Mouse (Mus musculus) lung, embryonic 16.5 days (tissue): ENCODE data around the gene Tm4sf5. TPM values are rescaled to one million over a fixed set of nuclear protein-coding genes. Genes with fewer than 3 reads are reported as not detected.
"Not testable (repeated sequence)": the region's sequence is repeated elsewhere in the genome, so short reads cannot be mapped to it uniquely, and the experiment has no call there.

Experiments
- ATAC-seq: fragments of 200-750 bp; cut with Nextera tagmentation; 2 replicates; pipeline ENCODE4 v1.8.0; 2017; ENCODE audit warnings: low read depth, mild to moderate bottlenecking, moderate library complexity
- H3K27ac ChIP-seq: fragments of 300-500 bp; sonication (generic); 2 replicates; pipeline ENCODE4 v1.5.1; 2014; ENCODE audit warnings: mild to moderate bottlenecking, control low read depth, low read length
- H3K27me3 ChIP-seq: fragments of 300-500 bp; sonication (generic); 2 replicates; pipeline ENCODE4 v1.6.1; 2014; ENCODE audit warnings: low read depth, low read length, mixed read lengths; ENCODE audit not compliant: control insufficient read depth, insufficient read depth
- H3K36me3 ChIP-seq: fragments of 300-500 bp; sonication (generic); 2 replicates; pipeline ENCODE4 v1.6.1; 2014; ENCODE audit warnings: low read length; ENCODE audit not compliant: control insufficient read depth, insufficient read depth
- H3K4me1 ChIP-seq: fragments of 300-500 bp; sonication (generic); replicated peaks from 2 replicates; pipeline ENCODE4 v1.6.1; 2014; ENCODE audit warnings: low read length, mixed read lengths; ENCODE audit not compliant: control insufficient read depth, insufficient read depth
- H3K4me2 ChIP-seq: fragments of 300-500 bp; sonication (generic); 2 replicates; pipeline ENCODE4 v1.6.1; 2014; ENCODE audit warnings: low read depth, low read length, control low read depth
- H3K4me3 ChIP-seq: fragments of 300-500 bp; sonication (generic); 2 replicates; pipeline ENCODE4 v1.5.1; 2014; ENCODE audit warnings: mild to moderate bottlenecking, low read length, control low read depth
- H3K9ac ChIP-seq: fragments of 300-500 bp; sonication (generic); 2 replicates; pipeline ENCODE4 v1.6.1; 2014; ENCODE audit warnings: low read length, control low read depth
- H3K9me3 ChIP-seq: fragments of 300-500 bp; sonication (generic); 2 replicates; pipeline ENCODE4 v1.6.1; 2016; ENCODE audit warnings: low read length; ENCODE audit not compliant: control insufficient read depth
- WGBS: fragments of 180-500 bp; shearing (Covaris S2); extraction: QIAGEN DNeasy Blood & Tissue Kit; methylation state at CpG from one replicate; pipeline ENCODE4 v1.1.7; 2014; 5-methylcytosine and 5-hydroxymethylcytosine counted together
- polyA plus RNA-seq: library from polyadenylated mRNA; unstranded; fragments of >200 nt; fragmentation: Nextera tagmentation; extraction: Ambion mirVana; gene quantifications from 2 replicates; pipeline ENCODE4 v1.2.1, GENCODE M21; 2015

Gene Tm4sf5
- polyA plus RNA-seq, 1 experiment from 2014 or later = 2.0 TPM

DNA sequence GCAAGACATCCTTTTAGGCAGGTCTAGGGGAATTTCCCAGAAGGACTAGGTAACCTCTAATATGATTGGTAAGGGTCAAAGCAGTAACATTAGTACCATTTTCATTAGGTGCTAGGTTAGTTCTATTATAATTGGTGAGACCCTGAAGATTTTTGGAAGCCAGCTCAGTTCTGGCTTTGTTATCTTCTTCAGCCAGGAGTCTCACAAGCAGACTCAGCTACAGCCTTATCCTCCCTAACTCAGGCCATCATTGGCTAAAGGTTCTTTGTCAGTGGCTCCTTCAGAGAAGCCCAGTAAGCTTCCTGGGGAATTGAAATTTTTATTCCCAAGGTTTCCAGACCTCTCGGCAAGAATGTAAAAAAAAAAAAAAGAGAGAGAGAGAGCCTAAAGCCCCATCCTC, 13.4 kb downstream of the Tm4sf5 start:
- Histone ChIP-seq H3K9ac (no peak overlapping the region), H3K27me3 (no peaks in the 10 kb centered on the region), H3K36me3 (no peaks in the 10 kb centered on the region), H3K4me1 (0 out of 2 replicates have a peak, but pooled peaks cover 3% of the 10 kb centered on the region), H3K9me3 (no peaks in the 10 kb centered on the region), H3K4me3 (no peak overlapping the region), H3K27ac (no peak overlapping the region), H3K4me2 (no peak overlapping the region)
- 38% methylated on average over 1 of the region's 1 CpGs for WGBS
- no peak for ATAC-seq

GRCm38 (mm10) chr11:70518923-70519322, 13.9 kb downstream of the Tm4sf5 start, which contains the start of gene Gltpd2:
Gene Gltpd2 (plus strand): TSS chr11:70519196.
- Histone ChIP-seq H3K36me3 (no peaks in the 10 kb centered on the region), H3K27me3 (no peaks in the 10 kb centered on the region), H3K9ac (peak within 1 kb of the TSS; percentile 73), H3K4me2 (peak within 1 kb of the TSS; percentile 68), H3K4me1 (0 out of 2 replicates have a peak, but pooled peaks cover 3% of the 10 kb centered on the region), H3K9me3 (no peaks in the 10 kb centered on the region), H3K4me3 (peak within 1 kb of the TSS; percentile 49), H3K27ac (peak within 1 kb of the TSS; percentile 69; the same call in 1 of the 2 replicates)
- 75% methylated on average over 10 of the region's 10 CpGs for WGBS
- ATAC-seq = no peak

DNA sequence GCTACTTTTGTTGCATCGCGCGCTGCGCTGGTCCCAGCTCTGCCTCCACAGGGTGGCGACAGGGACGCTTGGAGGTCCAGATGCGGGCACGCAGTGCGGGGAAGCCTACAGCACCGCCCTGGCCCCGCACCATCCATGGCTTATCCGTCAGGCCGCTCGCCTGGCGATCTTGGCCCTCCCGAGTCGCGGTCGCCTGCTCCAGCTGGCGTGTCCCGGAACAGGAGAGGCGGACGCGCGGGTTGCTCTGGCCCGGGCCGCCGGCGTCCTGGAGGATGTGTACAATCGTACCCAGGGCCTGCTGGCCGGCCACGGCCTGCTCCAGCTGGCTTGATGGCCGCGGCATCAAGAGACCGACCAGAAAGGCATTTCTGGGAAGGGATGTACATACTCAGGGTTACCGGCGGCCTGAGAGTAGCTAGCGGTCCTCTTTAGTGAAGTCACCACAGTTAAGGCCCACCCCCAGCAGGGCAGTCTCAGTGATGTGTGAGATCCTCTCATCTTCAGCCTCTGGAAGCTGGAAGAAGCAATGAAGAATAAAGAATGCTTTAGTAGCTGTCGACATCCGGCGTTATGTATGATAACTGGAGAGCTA, 15.2 kb downstream of the Tm4sf5 start:
- peak overlapping the region; percentile 49 for H3K4me3 ChIP-seq
- H3K36me3 ChIP-seq = no peaks in the 10 kb centered on the region
- peaks cover 3% of the 10 kb centered on the region; the same call in 1 of the 2 replicates for H3K4me1 ChIP-seq
- H3K27me3 ChIP-seq = no peaks in the 10 kb centered on the region
- ATAC-seq = peak; percentile 64
- peak overlapping the region; percentile 73 for H3K9ac ChIP-seq
- 7% methylated on average over 41 of the region's 41 CpGs for WGBS
- H3K4me2 ChIP-seq = peak overlapping the region; percentile 68
- H3K27ac ChIP-seq = peak overlapping the region; percentile 69
- no peaks in the 10 kb centered on the region for H3K9me3 ChIP-seq

DNA sequence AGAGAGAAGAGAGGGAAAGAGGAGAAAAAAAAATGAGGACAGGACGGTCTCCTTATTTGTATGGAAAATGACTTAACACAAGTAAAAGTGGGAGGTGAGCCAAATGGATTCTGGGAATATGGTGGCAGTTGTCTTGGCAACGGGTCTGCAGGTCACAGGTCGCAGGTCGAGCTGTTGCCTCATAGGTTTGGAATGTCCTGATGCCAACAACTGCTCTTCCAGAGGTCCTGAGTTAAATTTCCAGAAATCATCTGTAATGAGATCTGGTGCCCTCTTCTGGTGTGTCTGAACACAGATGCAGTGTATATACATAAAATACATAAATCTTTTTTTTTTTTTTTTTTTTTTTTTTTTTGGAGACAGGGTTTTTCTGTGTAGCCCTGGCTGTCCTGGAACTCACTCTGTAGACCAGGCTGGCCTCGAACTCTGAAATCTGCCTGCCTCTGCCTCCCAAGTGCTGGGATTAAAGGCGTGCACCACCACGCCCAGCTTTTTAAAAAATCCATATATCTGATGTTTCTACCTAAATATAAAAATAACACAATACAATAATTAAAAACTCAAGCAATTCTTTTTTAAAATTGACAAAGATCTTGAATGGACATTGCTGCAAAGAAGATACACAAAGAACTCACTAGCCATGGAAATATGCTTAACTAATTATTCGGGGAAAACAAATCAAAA, 18.4 kb downstream of the Tm4sf5 start:
- H3K4me2 ChIP-seq, H3K9ac ChIP-seq, H3K4me1 ChIP-seq, H3K27me3 ChIP-seq, ATAC-seq, H3K4me3 ChIP-seq, H3K9me3 ChIP-seq, H3K27ac ChIP-seq: not testable (repeated sequence)
- H3K36me3 ChIP-seq = peaks cover 17% of the 10 kb centered on the region
- WGBS = 78% methylated on average over 8 of the region's 8 CpGs

DNA sequence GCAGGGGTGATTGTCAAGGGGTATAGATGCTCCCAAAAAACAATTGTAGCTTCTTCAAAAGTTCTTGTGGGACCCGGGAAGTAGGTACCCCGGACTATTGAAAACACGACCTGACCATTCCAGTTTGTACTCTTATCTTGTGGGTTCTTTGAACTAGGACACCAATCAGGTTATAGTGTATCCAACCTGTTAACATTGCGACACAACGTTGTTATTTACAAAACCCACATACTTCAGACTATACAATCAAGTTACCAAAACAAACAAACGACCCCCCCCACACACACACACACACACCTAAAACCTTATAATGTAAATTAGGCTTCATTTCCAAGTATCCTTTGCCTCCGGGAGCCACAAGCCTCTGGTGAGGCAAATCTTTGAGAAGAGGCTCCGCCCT, 19.7 kb downstream of the Tm4sf5 start:
- no peak for ATAC-seq
- WGBS = 4% methylated on average over 8 of the region's 8 CpGs
- no peak overlapping the region for H3K27ac ChIP-seq
- H3K4me1 ChIP-seq = peaks cover 8% of the 10 kb centered on the region
- peak overlapping the region; percentile 36 for H3K9ac ChIP-seq
- peaks cover 18% of the 10 kb centered on the region for H3K36me3 ChIP-seq
- H3K4me2 ChIP-seq = peak overlapping the region; percentile 37
- no peaks in the 10 kb centered on the region for H3K27me3 ChIP-seq
- H3K4me3 ChIP-seq = peak overlapping the region; percentile 78
- no peaks in the 10 kb centered on the region for H3K9me3 ChIP-seq

DNA sequence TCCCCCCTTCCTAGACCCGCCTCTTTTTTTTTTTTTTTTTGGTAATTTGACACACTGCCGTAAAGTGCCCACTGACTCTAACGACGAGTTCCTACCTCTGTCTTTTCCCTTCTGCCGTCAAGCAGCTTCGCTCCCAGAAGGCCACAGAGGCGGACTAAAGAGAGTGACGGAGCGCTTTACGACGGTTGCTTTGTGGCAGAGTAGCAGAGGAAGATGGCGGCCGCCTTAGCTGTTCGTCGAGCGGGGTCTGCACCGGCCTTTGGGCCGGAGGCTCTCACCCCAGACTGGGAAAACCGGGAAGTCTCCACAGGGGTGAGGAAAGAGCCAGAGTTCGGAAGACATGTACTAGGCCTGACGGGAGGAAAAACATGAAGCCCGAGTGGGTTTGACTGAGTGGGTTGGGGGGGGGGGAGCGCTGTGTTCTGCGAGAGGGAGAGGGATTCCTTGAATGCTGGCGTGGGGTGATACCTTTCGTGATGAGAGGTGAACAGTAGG, 20.2 kb downstream of the Tm4sf5 start, which contains the start of gene Psmb6:
Psmb6 (plus strand) TSS at position 184 of the 495 bp plus-strand sequence.
- peak within 1 kb of the TSS; percentile 81 for H3K9ac ChIP-seq
- H3K36me3 ChIP-seq = peaks cover 18% of the 10 kb centered on the region
- no peaks in the 10 kb centered on the region for H3K9me3 ChIP-seq
- H3K4me2 ChIP-seq = peak within 1 kb of the TSS; percentile 58
- ATAC-seq = peak; percentile 95
- no peak within 1 kb of the TSS for H3K27ac ChIP-seq
- 0% methylated on average over 25 of the region's 26 CpGs for WGBS
- peaks cover 5% of the 10 kb centered on the region for H3K4me1 ChIP-seq
- H3K4me3 ChIP-seq = peak within 1 kb of the TSS; percentile 78
- H3K27me3 ChIP-seq = no peaks in the 10 kb centered on the region

GRCm38 (mm10) chr11:70525726-70526125, 20.7 kb downstream of the Tm4sf5 start:
- peak overlapping the region; percentile 81 for H3K9ac ChIP-seq
- H3K4me3 ChIP-seq = peak overlapping the region; percentile 78
- H3K4me1 ChIP-seq = peaks cover 5% of the 10 kb centered on the region
- no peaks in the 10 kb centered on the region for H3K27me3 ChIP-seq
- H3K4me2 ChIP-seq = peak overlapping the region; percentile 58
- peaks cover 18% of the 10 kb centered on the region for H3K36me3 ChIP-seq
- peak; percentile 42 for ATAC-seq
- no peak overlapping the region for H3K27ac ChIP-seq
- 1% methylated on average over 12 of the region's 12 CpGs for WGBS
- H3K9me3 ChIP-seq = no peaks in the 10 kb centered on the region

GRCm38 (mm10) chr11:70526211-70526610, 21.2 kb downstream of the Tm4sf5 start:
- Histone ChIP-seq H3K9me3 (no peaks in the 10 kb centered on the region), H3K27me3 (no peaks in the 10 kb centered on the region), H3K27ac (no peak overlapping the region), H3K4me2 (peak overlapping the region; percentile 58), H3K4me3 (peak overlapping the region; percentile 78), H3K36me3 (peaks cover 18% of the 10 kb centered on the region), H3K9ac (peak overlapping the region; percentile 81), H3K4me1 (peaks cover 5% of the 10 kb centered on the region)
- WGBS = 78% methylated on average over 12 of the region's 12 CpGs
- no peak for ATAC-seq

DNA sequence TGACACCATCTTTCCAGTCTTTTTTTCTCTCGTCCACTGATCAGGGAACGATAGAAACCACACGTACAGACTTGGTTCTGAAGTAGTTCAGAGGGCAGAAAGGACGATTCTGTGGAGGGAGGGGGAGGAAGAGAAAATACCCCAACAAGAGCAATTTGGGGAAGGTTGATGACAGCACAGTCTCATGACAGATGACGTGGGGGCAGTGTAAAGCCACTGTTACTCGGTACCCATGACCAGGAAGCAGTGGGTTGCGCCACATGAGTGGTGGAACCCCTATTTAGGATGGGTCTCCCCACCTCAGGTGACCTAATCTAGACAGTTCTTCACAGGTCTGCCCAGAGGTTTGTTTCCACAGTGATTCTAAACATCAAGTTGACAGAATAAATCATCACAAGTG, 23.6 kb downstream of the Tm4sf5 start:
- Histone ChIP-seq H3K27me3 (no peaks in the 10 kb centered on the region), H3K27ac (no peak overlapping the region), H3K4me2 (no peak overlapping the region), H3K9me3 (no peaks in the 10 kb centered on the region), H3K4me3 (no peak overlapping the region), H3K36me3 (peaks cover 18% of the 10 kb centered on the region), H3K4me1 (peaks cover 5% of the 10 kb centered on the region), H3K9ac (no peak overlapping the region)
- ATAC-seq = no peak
- WGBS = 79% methylated on average over 7 of the region's 7 CpGs
